Mouse (Mus musculus): ENCODE results near the gene Slc34a3.

Slc34a3 gene

DNA sequence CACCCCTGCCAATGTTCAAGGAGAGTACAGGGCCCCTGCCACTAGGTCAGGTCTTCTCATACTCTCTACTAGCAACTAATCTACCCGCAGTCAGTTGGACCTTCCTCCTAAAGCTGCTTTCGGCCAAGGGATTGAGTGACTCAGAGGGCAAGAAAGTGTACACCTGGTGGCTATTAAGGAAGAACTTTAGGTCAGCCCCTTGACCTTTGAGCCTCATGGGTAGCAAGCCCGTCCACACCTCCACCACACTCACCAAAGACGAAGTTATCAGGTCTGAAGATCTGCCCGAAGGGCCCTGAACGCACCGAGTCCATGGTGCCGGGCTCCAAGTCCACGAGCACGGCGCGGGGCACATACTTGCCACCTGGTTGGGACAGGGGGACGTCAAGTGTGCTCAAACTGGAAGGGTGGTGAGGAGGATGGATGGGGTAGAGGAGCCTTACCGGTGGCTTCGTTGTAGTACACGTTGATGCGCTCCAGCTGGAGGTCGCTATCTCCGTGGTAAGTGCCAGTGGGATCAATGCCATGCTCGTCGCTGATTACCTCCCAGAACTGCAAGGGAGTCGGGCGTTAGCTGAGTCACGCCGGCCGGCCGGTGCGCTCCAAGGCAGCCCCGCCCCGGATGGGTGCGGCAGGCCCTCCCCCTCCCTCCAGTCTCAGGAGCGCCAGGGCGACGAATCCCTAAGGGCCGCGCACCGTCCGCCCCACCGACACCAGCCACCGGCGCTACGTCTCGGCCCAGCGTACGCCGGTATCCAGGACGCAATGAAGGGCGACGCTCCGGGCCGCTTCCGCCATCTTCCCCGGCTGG lies 10.3 kb downstream of the Slc34a3 start:
- Histone ChIP-seq H3K27me3 (ENCODE audit: insufficient read depth, low read length) (no peaks in the 10 kb centered on the region), H3K9me3 (ENCODE audit: low read length) (no peaks in the 10 kb centered on the region), H3K36me3 (ENCODE audit: insufficient read depth, low read length) (peaks cover 33% of the 10 kb centered on the region), H3K4me1 (replicated peaks; ENCODE audit: low read depth, low read length) (peaks cover 67% of the 10 kb centered on the region), H3K4me3 (replicated peaks; ENCODE audit: low read length) (peak overlapping the region; percentile 99)
- TF ChIP-seq NANOG (IDR thresholded peaks at IDR 0.05; ENCODE audit: borderline replicate concordance, low read length) (no peak), CTCF (conservative IDR thresholded peaks at IDR 0.05; ENCODE audit: low read length) (no peak), POU5F1 (IDR thresholded peaks at IDR 0.05; ENCODE audit: borderline replicate concordance, low read length) (no peak)

- peaks cover 6% of the 10 kb centered on the region for H3K27me3 ChIP-seq (ENCODE audit: insufficient read depth, low read length)
- H3K4me3 ChIP-seq (replicated peaks; ENCODE audit: low read length) = peak overlapping the region; percentile 99
- H3K36me3 ChIP-seq (ENCODE audit: insufficient read depth, low read length) = peaks cover 33% of the 10 kb centered on the region
- no peaks in the 10 kb centered on the region for H3K9me3 ChIP-seq (ENCODE audit: low read length)
- H3K4me1 ChIP-seq (replicated peaks; ENCODE audit: low read depth, low read length) = peaks cover 43% of the 10 kb centered on the region
- TF ChIP-seq CTCF (conservative IDR thresholded peaks at IDR 0.05; ENCODE audit: low read length) = no peak
- TF ChIP-seq POU5F1 (IDR thresholded peaks at IDR 0.05; ENCODE audit: borderline replicate concordance, low read length) = no peak
These were observed 12.8 kb downstream of the Slc34a3 start for GRCm38 (mm10) chr2:25221331-25221772.

DNA sequence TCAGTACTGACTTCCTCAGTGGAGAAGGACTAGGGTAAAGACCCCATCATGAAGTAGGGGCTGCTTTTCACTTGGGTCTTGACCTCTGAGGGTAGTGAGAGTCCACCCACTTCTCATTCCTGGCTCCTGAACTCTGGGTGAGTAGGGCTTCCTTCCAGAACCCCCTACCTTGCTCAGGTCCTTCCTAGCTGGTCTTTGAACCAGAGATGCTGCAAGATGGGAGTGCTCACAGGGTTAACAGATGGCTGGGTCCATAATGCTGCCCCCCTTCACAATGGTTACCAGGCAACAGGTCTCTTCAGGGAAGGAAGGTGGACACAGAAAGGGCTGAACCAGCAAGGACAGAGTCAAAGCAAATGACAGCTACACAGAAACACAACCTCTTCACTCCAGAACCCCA lies 15.7 kb downstream of the Slc34a3 start, which contains the start of gene Fam166a:
Fam166a (plus strand) TSS at position 301 of the 400 bp plus-strand sequence.
- Histone ChIP-seq H3K4me3 (replicated peaks; ENCODE audit: low read length) (no peak within 1 kb of the TSS), H3K9me3 (ENCODE audit: low read length) (no peaks in the 10 kb centered on the region), H3K27me3 (ENCODE audit: insufficient read depth, low read length) (peaks cover 6% of the 10 kb centered on the region), H3K36me3 (ENCODE audit: insufficient read depth, low read length) (peaks cover 28% of the 10 kb centered on the region), H3K4me1 (replicated peaks; ENCODE audit: low read depth, low read length) (peaks cover 42% of the 10 kb centered on the region)
- TF ChIP-seq NANOG (IDR thresholded peaks at IDR 0.05; ENCODE audit: borderline replicate concordance, low read length) (no peak), POU5F1 (IDR thresholded peaks at IDR 0.05; ENCODE audit: borderline replicate concordance, low read length) (no peak), CTCF (conservative IDR thresholded peaks at IDR 0.05; ENCODE audit: low read length) (no peak)

DNA sequence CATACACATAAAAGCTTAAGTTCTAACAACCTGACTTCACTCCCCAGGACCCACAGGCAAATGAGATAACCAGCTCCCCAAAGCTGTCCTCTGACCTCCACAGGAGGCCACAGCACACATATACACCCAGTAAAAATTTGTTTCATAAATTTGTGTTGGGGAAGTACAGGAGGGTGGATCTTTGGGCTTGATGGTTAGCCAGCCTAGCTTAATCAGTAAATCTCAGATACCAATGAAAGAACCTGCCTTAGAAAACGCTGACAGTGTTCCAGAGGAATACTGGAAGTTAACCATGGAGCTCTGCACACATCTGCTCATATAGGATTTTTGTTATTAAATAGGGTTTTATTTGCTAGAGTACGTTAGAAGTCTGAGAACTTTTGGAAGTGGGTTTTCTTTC lies 16.5 kb downstream of the Slc34a3 start:
- TF ChIP-seq POU5F1 (IDR thresholded peaks at IDR 0.05; ENCODE audit: borderline replicate concordance, low read length) = no peak
- TF ChIP-seq CTCF (conservative IDR thresholded peaks at IDR 0.05; ENCODE audit: low read length) = no peak
- TF ChIP-seq NANOG (IDR thresholded peaks at IDR 0.05; ENCODE audit: borderline replicate concordance, low read length) = no peak
- H3K36me3 ChIP-seq (ENCODE audit: insufficient read depth, low read length) = peaks cover 20% of the 10 kb centered on the region
- H3K27me3 ChIP-seq (ENCODE audit: insufficient read depth, low read length) = peaks cover 9% of the 10 kb centered on the region
- H3K4me1 ChIP-seq (replicated peaks; ENCODE audit: low read depth, low read length) = peaks cover 47% of the 10 kb centered on the region
- no peak overlapping the region for H3K4me3 ChIP-seq (replicated peaks; ENCODE audit: low read length)
- no peaks in the 10 kb centered on the region for H3K9me3 ChIP-seq (ENCODE audit: low read length)

- Histone ChIP-seq H3K4me1 (replicated peaks; ENCODE audit: low read depth, low read length) (peaks cover 40% of the 10 kb centered on the region), H3K9me3 (ENCODE audit: low read length) (no peaks in the 10 kb centered on the region), H3K36me3 (ENCODE audit: insufficient read depth, low read length) (peaks cover 12% of the 10 kb centered on the region), H3K27me3 (ENCODE audit: insufficient read depth, low read length) (peaks cover 14% of the 10 kb centered on the region), H3K4me3 (replicated peaks; ENCODE audit: low read length) (peak within 1 kb of the TSS; percentile 73)
- TF ChIP-seq CTCF (conservative IDR thresholded peaks at IDR 0.05; ENCODE audit: low read length) (no peak), POU5F1 (IDR thresholded peaks at IDR 0.05; ENCODE audit: borderline replicate concordance, low read length) (no peak), NANOG (IDR thresholded peaks at IDR 0.05; ENCODE audit: borderline replicate concordance, low read length) (no peak)
These were observed 19.7 kb downstream of the Slc34a3 start, which contains the start of gene Stpg3 for GRCm38 (mm10) chr2:25214444-25214843. Gene Stpg3, minus strand, starts transcription at chr2:25214637.

DNA sequence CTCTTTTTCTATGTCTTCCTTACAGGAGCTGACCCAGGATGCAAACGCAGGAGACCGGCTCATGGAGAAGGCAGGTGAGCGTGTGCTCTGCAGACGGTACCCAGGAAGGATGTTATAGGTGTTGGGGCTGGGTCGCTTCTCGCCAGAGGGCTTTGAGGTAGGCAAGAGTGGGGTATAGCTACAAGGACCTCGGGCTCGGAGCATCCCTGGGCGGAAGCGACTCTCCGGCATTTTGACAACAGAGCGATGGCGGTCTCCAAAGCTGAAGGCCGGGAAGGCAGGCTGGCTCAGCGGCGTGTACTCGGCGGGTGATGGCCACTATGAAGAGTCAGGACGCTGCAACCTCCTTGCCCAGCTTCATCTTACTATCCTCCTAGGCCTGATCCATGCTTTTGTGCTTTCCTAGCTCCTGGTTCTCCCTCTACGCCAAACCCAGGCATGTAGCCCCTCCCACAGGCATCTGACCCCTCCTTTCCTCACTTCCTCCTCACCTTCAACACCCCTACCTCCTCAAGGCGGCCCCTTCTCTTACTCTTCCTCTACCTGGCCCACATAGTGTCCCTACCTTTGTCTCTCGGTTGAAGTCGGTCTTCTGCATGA lies 20.8 kb downstream of the Slc34a3 start:
- Histone ChIP-seq H3K4me3 (replicated peaks; ENCODE audit: low read length) (peak overlapping the region; percentile 73), H3K9me3 (ENCODE audit: low read length) (no peaks in the 10 kb centered on the region), H3K4me1 (replicated peaks; ENCODE audit: low read depth, low read length) (peaks cover 40% of the 10 kb centered on the region), H3K27me3 (ENCODE audit: insufficient read depth, low read length) (peaks cover 10% of the 10 kb centered on the region), H3K36me3 (ENCODE audit: insufficient read depth, low read length) (peaks cover 21% of the 10 kb centered on the region)
- TF ChIP-seq POU5F1 (IDR thresholded peaks at IDR 0.05; ENCODE audit: borderline replicate concordance, low read length) (no peak), CTCF (conservative IDR thresholded peaks at IDR 0.05; ENCODE audit: low read length) (no peak), NANOG (IDR thresholded peaks at IDR 0.05; ENCODE audit: borderline replicate concordance, low read length) (no peak)

DNA sequence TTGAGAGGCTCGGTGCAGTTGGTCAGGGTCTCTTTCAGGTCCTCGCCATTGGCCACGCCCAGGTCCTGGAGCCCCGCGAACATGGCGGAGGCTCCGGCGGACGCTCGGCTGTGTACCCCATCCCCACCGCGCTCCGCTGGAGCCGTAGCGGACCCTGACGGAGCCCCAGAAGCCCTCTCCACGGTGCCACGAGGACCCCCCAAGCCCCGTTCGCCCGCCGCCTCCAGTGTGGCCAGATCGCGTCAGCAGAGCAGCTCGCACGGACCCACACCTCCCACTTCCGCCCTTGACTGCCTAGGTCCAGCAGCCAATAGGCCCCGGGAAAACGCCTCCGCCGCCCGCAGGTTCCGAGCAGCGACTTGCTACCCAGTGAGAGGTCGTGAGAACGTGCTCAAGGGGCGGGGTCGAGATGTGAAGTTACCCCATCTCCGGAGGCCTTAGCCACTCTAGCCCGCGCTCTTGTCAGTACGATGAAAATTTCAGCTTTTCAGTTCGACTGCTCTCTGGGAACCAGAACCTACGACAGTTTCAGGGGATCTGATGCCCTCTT lies 23.0 kb downstream of the Slc34a3 start, which contains the start of gene Nelfb:
Nelfb (minus strand) TSS at position 369 of the 550 bp plus-strand sequence.
- H3K9me3 ChIP-seq (ENCODE audit: low read length) = no peaks in the 10 kb centered on the region
- no peak for TF ChIP-seq CTCF (conservative IDR thresholded peaks at IDR 0.05; ENCODE audit: low read length)
- no peak for TF ChIP-seq POU5F1 (IDR thresholded peaks at IDR 0.05; ENCODE audit: borderline replicate concordance, low read length)
- TF ChIP-seq NANOG (IDR thresholded peaks at IDR 0.05; ENCODE audit: borderline replicate concordance, low read length) = no peak

DNA sequence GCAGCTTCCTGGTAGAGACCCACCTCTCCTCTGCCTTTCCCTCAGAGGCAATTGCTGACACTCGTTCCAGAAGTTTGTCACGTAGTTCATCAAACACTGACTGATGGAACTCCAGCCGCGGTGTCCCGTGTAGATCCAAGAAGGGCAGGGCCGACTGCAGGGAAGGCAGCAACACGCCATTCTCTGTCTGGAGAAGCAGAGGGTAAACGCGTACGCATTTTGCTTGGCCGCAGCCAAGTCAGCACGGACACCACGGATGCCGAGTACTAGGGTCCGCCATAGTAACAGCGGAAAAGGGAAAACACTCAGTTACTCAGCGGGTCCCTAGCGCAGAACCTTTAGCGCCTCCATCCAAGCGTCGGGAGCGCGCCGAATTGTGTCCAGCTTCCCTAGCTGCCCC lies 23.5 kb downstream of the Slc34a3 start:
- Histone ChIP-seq H3K27me3 (ENCODE audit: insufficient read depth, low read length) (peaks cover 8% of the 10 kb centered on the region; the same call in 1 of the 2 replicates), H3K4me3 (replicated peaks; ENCODE audit: low read length) (peak overlapping the region; percentile 97), H3K36me3 (ENCODE audit: insufficient read depth, low read length) (peaks cover 48% of the 10 kb centered on the region), H3K9me3 (ENCODE audit: low read length) (no peaks in the 10 kb centered on the region), H3K4me1 (replicated peaks; ENCODE audit: low read depth, low read length) (peaks cover 53% of the 10 kb centered on the region)
- no peak for TF ChIP-seq CTCF (conservative IDR thresholded peaks at IDR 0.05; ENCODE audit: low read length)
- no peak for TF ChIP-seq POU5F1 (IDR thresholded peaks at IDR 0.05; ENCODE audit: borderline replicate concordance, low read length)
- no peak for TF ChIP-seq NANOG (IDR thresholded peaks at IDR 0.05; ENCODE audit: borderline replicate concordance, low read length)

More for the DNA sequence above, 23.0 kb downstream of the Slc34a3 start, which contains the start of gene Nelfb:
- H3K4me3 ChIP-seq (replicated peaks; ENCODE audit: low read length) = peak within 1 kb of the TSS; percentile 97
- H3K36me3 ChIP-seq (ENCODE audit: insufficient read depth, low read length) = peaks cover 43% of the 10 kb centered on the region
- peaks cover 8% of the 10 kb centered on the region; the same call in 1 of the 2 replicates for H3K27me3 ChIP-seq (ENCODE audit: insufficient read depth, low read length)
- peaks cover 52% of the 10 kb centered on the region for H3K4me1 ChIP-seq (replicated peaks; ENCODE audit: low read depth, low read length)
